Mouse (Mus musculus): ENCODE measurements around the gene Jakmip3.

Jakmip3 gene

DNA sequence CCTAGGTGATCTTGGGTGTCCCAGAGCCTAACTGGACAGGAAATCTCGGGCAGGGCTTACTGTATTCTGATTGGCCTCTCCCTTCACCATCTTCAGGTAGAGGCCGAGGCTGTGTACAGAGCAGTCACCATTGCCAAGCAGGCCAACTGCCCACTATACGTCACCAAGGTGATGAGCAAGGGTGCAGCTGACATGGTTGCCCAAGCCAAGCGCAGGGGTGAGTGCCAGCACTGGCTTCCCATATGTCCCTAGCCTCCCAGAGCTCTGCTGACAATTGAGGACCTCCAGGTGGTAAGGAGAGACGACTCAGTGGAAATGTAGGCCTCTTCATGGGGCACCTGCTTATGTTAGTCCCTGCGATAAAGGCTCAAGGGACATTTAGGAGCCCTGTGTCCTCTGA lies 154.2 kb downstream of the Jakmip3 start:
- DNase-seq (ENCODE audit: inconsistent ontology term): no peak

DNA sequence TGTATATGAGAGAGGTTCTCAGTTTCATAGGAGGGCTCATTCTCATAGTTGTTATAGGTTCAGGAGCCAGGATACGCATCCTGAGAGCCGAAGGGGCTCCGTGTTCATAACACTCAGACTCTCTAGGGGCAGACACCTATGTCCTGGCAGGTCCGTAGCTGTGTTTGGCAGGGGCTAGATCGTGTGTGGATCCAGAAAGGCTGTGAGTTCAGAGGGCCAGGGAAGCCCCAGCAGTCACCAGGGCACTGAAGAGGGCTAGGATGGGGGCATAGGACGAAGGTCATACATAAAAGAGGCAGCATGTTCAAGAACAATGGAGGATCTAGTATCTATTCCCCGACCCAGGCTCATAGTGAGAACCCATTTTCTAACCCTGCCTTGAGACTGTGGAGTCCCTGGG lies 154.8 kb downstream of the Jakmip3 start:
- DNase-seq (ENCODE audit: inconsistent ontology term): no peak

DNA sequence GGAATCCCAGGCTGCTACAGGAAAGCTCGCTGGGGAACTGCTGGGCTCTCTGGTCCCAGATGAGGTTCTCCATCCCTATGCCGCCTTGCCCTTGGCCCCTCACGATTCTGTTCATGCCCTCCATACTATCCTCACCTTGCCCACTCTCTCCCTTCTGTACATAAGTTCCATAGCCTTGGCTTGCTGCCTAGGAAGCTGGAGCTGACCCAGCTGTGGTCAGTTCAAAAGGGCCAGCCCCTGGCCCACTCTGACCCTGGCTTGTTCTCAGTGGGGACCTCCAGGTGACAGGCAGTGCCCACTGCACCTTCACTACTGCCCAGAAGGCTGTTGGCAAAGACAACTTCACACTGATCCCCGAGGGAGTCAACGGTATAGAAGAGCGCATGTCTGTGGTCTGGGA lies 155.9 kb downstream of the Jakmip3 start:
- no peak for DNase-seq (ENCODE audit: inconsistent ontology term)

DNA sequence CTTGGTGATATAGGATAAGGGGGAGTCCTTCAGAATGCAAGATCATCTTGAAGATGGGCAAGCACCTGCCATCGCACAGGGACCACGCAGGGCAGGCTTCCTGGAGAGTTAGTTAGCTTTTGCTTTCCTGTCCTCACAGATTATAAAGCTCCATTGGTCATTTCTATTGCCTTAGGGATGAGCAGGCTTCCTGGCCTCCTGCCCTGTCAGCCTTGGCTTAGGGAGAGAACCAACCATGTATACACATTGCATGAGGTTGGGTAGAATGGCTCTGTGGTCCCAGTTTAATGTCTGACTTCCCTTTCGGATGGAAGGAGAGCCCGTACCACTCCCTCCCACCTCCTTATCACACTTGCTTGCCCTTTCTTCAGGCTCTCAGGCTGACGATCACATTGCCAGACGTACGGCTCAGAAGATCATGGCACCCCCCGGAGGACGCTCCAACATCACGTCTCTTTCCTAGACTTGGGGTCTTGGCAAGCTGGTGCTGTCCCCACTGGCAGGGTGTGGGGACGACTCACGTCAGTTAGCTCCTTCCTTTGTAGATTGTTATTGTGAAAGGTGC lies 160.1 kb downstream of the Jakmip3 start:
- DNase-seq (ENCODE audit: inconsistent ontology term): no peak

DNA sequence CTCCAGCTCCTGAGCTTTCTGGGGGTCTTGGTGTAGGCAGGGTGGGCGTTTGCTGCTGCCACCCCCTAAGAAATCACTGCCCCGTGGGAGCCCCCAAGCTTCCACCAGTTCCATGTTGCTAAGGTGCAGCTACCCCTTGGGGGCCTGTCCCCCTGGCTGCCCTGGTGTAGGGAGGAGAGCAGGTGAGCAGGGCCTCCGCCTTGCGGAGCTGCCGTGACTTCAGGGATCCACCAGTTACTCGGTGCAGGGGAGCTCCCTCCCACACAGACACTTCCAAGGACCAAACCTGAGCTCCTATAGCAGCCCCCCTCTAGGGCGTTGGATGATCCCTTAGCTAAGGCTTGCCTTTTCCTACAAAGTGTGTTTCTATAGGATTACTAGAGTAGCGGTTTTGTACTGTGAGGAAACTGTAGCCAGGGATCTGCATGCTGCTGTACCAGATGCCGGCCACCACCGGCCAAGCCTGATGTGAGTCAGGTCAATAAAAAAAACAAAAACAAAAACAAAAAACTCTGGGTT lies 160.8 kb downstream of the Jakmip3 start:
- no peak for DNase-seq (ENCODE audit: inconsistent ontology term)

DNA sequence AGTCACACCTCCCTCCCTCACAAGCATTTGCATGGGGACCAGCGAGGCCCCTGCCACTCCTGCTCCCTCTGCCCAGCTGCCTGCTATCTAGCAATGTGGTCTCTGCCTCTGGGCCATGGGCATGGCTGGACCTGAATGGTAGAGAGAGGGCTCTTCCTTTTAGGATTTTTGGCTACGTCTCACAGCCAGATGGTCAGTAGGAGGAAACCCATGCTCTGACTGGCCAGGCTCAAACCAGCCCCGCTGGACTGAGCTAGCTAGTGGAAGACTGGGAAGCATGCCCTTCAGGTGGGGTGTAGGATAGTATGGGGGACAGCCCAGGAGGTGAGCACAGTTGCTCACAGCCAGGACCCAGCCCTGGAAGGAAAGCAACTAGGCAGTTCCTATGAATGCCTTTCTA lies 161.3 kb downstream of the Jakmip3 start:
- DNase-seq (ENCODE audit: inconsistent ontology term): no peak

DNA sequence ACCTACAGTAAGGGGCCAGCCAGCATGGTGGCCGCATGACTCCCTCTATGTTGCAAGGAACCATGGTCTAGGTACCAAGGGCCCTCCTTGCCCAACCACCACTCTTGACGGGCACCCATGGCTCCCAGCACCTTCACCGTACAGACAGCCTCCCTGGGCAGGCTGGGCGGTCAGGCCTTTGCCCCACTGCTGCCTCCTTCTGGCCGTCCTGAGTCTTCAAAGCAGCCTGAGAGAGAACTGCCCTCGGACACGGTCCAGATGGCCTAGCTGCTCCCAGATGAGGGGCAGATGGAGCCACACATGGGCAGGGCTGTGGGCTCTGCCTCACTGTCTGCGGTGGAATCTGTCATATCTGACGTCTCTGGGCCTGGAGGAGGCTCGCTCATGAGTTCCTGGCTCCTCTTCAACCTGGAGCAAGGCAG lies 163.4 kb downstream of the Jakmip3 start:
- DNase-seq (ENCODE audit: inconsistent ontology term): no peak

DNA sequence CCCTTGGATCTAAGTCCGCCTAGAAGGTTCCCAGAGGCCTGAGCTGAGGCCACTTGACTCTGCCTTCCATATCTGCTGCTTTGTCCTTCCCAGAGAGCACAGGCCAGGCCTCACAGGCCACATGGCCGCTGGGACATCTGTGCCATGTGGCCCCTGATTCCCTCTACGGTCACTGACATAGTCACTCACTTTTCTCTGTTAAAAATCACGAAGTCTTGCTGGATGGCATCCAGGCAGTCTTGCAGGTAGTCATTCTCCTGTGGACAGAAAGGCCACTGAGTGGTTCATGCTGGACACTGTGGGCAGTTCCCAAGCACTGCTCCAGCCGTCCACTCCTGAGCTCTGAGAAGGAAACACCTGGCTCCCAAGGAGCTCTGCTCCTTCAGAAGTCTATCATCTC lies 164.5 kb downstream of the Jakmip3 start:
- DNase-seq (ENCODE audit: inconsistent ontology term): no peak

DNA sequence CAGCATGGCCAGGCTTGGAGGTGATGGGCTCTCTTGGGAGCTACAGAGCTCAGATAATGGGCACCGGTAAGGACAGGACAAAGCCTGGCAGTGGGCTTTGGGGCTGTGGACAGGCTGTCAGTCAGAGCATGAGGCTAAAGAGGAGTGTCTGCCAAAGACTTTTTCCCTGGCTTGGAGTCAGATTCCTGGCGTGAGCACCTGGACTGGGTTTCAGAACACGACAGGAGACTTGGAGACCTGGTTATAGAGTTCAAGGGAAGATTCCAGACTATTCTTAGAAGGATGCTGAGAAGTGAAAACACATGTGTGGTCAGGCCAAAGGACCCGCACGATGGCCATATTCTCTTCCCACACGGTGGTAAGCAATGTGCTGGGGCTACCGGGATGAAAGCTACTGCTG lies 165.2 kb downstream of the Jakmip3 start:
- DNase-seq (ENCODE audit: inconsistent ontology term): no peak

DNA sequence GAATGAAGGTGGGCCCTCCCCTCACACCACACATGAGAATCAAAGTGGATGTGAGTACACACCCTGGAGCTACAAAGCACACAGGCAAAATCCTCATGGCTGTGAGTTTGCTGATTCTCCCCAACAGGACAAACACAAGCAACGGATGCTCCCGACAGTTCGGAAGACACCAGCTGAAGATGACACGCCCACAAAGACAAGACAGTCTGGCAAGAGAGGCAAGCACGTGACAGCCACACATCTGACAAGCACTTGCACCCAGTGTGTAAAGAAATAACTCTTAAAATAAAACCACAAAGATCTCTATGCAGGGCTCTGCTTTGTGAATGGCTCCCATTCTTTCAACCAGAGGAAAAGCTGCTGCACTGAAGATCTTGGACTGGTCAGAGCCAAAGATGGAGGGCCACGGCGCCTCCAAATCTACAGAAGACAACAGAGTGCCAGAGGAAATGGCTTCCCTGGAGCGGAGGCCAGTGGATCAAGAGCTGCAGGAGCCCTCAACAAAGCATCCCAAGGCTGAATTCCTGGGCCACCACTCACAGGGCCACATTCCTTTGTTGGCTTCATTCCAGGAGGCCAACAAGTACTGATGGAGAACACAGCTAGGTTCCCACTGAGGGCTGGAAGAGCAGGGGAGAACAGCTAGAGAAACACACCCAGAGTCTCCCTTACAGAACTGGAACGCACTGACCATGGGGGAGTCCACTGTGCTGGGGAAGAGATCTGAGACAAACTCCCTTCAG lies 167.5 kb downstream of the Jakmip3 start:
- DNase-seq (ENCODE audit: inconsistent ontology term): peak; percentile 72

DNA sequence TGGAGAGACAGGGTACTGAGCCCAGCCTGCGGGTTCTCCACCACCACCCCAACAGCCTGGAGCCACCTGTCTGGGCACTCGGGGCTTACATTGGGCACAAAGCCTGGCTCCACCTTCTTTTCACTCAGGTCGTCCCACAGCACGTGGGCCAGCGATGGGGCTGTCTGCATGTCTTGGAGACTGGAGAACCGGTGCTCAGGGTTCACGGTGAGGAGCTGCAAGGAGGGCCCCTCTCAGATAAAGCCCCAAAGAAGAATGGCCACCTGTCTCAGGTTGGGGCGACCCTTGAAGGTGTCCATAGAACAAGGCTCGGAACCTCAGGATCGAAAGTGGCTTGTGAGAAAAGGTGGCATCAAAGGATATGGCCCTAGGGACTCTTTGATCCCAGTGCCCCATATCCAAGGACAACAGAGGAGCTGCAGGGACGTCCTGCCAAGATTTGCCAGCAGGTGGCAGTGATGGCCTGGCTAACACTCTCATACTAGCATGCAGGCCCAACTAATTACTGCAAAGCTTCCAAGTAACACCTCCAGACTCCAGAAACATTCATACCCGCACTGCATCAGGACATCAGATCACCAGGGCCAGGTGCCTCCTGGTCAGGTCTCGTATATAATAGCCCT lies 178.7 kb downstream of the Jakmip3 start:
- DNase-seq (ENCODE audit: inconsistent ontology term): peak; percentile 57

DNA sequence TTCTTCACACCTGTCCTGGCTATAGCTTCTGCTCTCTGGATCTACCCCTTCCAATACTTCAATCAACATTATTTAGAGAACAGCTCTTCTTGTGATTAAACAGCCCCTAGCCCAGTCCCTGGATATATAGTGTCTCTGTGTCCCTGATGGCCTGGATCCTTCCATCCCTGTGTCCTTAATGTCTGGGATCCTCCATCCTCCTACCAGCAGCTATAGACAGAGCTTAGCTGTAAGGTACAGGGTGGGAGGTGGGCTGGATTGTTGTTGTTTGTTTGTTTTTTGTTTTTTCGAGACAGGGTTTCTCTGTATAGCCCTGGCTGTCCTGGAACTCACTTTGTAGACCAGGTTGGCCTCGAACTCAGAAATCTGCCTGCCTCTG lies 179.2 kb downstream of the Jakmip3 start:
- no peak for DNase-seq (ENCODE audit: inconsistent ontology term)

DNA sequence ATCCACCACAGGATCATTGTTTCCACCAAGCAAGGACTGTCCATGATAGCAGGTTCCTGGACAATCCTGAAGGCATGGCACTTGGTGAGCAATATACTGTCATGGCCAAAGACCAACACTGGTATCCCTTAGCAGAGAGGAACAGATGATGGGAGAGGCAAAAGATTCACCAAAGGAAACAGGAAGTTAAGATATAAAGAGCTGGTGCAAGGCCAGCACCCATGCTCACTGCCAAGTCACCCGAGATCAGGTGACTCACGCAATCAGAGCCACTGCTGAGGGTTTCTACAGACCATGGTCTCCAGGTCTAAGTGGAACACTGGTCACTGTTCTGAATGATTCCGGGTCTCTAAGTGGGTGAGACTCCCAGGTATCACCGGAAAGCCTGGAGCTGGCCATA lies 185.4 kb downstream of the Jakmip3 start:
- no peak for DNase-seq (ENCODE audit: inconsistent ontology term)

DNA sequence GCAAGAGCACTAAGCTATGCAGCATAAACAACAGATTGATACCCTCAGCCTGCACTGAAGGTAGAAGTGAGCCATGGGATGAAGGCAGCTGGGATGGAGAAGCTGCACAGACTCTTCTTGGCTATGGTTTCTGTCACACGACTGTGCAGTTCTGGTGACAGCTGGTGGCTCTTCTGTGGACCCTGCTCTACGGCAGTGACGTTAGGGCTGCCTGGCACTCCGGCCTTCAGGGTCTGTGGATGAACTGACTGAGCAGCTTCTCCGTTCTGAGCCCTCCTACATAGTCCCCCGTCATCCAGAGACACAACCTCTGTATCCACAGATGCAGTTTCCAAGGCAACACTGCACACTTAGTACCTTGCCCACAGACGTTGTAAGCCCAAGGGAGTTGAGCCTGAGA lies 186.0 kb downstream of the Jakmip3 start:
- DNase-seq (ENCODE audit: inconsistent ontology term): no peak

DNA sequence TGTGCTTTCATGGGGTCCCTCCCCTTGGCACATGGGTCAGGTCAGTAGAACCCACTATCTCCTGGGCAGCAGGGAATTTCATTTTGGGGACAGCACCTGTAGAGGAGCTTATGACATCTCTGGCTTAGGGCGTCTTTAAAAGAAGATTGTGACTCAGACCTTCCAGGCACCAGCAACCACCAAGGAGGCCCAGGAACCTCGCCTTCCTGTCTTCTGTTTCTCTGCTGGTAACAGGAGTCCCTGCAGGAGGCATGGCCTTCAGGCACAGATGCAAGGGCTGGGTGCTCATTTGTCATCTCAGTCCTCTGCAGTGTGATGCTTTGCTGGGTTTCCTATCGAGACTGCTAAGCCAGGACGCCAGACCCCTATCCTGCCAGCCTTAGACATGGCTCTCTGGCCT lies 188.5 kb downstream of the Jakmip3 start:
- DNase-seq (ENCODE audit: inconsistent ontology term): no peak

DNA sequence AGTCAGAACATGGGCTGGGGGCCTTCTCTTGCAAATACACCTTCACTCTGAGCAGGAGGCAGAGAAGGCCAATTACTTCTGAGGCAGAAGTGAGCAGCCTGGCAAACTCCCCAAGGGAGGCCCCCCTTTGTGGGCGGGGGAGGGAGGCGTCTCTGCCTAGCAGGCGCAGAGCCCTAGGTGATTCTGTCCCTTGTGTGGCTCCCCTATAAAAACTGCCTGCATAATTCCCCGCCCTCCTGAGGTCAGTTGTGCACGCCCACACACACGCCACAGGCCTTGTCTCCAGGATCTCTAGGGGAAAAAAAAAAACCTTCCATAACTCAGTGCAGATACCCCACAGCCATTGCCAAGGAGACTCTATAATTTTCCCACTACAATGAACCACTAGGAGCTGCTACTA lies 189.8 kb downstream of the Jakmip3 start:
- no peak for DNase-seq (ENCODE audit: inconsistent ontology term)

DNA sequence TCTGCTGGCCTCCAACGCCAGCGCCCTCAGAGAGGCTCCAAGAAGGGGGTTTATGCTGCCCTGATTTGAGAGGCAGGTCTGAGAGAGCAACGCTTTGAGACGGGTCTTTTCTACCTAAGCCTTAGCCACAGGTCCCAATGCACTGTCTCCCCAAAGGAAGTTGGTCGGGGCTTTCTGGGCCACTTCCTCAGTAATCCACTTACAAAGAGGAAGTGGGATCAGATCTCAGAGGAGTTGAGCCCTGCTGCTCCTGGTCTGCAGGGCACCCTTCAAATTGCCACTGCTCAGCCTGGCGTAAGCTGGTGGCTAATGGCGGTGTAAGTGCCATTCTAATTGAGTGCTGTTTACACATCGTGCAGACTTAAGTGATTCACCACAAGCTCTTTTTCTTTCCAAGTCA lies 191.0 kb downstream of the Jakmip3 start:
- no peak for DNase-seq (ENCODE audit: inconsistent ontology term)

DNA sequence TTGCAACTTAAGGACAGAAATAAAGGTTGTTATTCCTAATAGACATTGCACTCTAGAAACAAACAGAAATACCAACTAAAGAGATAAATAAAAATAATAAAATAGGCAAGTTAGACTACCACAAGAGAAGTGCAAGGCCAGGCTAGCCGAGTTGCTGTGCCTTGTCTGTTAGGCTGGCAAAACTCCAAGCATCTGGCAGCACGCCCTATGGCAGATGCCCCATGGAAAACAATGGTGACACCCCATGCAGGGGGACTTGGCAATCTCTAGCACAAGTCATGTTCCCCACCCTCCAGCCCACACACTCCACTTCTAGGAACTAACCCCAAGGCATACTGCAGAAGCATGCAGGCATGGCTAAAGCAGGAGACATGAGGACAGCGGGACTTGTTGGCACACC lies 192.9 kb downstream of the Jakmip3 start:
- peak; percentile 43 for DNase-seq (ENCODE audit: inconsistent ontology term)
